Mouse (Mus musculus): ENCODE results near the gene Tex2. TPM values are rescaled to one million over a fixed set of nuclear protein-coding genes. Genes with fewer than 3 reads are reported as not detected.
"Not testable (repeated sequence)": the region's sequence is repeated elsewhere in the genome, so short reads cannot be mapped to it uniquely, and the experiment has no call there.

Tex2 gene
- total RNA-seq, 4 experiments from 2014 or later: 135 to 153 (median 142) TPM

GRCm38 (mm10) chr11:106580468-106580867, 32.8 kb downstream of the Tex2 start:
- no peak for DNase-seq (ENCODE audit: low spot score in 2 of 2)

DNA sequence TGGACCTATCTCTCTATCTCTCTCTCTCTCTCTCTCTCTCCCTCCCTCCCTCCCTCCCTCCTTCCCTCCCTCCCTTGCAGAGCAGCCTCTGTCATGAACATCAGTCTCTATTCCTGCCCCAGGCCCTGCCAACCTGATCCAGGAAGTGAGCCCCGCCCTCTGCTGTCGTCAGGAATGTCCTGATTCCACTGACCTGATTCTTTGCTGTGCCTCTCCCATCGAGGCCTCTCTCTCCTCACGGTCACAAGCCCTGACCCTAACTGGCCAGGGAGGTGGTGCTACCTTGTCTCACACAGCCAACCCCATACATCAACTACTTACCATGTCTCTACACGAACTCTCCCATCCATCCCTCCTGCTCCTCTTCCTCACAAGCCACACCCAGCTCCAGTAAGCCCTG, 33.3 kb downstream of the Tex2 start:
- no peak for DNase-seq (ENCODE audit: low spot score in 2 of 2)

DNA sequence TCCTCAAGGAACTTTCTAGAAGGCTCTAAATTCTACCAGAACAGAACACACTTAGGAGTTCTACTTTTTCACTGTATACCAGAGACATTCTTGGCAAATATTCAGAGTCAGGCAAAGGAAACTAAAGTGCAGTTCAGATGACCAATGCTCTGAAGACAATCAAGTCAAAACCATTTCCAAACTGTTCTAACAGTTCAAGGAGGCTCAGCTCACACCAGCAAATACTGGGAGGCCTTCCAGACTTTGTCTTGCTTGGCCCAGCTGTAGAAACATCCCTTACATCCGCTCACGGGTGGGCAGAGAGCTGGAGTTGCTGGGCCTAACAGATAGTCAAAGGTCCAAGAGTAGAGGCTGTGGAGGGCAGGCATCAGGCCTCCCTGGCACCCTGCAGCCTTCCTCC, 34.1 kb downstream of the Tex2 start:
- no peak for DNase-seq (ENCODE audit: low spot score in 2 of 2)

DNA sequence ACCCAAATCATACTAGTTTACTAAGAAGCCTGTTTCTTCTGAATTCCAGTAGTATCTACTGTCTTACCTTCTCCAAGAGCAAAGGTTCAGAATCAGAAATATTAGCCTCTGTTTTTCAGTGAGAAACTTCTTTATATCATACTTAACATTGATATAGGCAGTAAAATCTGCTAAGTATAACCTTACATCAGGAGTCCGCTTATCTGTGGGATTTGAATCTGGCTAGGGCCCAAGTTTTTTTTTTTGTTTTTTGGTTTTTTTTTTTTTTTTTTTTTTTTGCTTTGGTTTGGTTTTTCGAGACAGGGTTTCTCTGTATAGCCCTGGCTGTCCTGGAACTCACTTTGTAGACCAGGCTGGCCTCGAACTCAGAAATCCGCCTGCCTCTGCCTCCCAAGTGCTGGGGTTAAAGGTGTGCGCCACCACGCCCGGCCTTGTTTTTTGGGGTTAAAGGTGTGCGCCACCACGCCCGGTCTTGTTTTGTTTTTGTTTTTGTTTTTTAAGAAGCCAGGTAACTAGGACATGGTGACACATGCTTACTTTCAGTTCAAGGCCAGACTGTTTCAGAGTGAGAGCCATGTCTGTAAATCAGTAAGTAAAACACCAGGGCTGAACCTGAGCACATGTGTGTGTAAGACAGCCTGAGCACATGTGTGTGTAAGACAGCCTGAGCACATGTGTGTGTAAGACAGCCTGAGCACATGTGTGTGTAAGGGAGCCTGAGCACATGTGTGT, 35.4 kb downstream of the Tex2 start:
- not testable (repeated sequence) for DNase-seq (ENCODE audit: low spot score in 2 of 2)

DNA sequence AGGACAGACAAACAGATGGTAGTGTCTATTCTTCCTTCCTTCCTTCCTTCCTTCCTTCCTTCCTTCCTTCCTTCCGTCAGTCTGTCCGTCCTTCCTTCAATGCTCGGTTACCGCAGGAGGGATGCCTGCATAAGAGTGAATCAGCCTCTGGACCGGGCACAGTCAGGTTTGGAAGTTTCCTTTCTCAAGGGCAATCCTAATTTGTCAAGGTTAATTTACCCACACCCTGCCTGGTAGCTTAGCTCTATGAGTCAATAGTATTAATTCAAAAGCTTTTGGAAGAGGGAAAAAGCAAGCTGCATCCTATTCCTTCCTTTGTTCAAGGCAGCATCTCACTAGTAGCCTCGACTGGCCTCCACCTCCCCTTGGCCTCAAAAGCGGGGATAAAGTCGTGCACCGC, 38.8 kb downstream of the Tex2 start:
- DNase-seq (ENCODE audit: low spot score in 2 of 2): no peak

GRCm38 (mm10) chr11:106573476-106574240, 39.6 kb downstream of the Tex2 start:
- no peak for DNase-seq (ENCODE audit: low spot score in 2 of 2)

DNA sequence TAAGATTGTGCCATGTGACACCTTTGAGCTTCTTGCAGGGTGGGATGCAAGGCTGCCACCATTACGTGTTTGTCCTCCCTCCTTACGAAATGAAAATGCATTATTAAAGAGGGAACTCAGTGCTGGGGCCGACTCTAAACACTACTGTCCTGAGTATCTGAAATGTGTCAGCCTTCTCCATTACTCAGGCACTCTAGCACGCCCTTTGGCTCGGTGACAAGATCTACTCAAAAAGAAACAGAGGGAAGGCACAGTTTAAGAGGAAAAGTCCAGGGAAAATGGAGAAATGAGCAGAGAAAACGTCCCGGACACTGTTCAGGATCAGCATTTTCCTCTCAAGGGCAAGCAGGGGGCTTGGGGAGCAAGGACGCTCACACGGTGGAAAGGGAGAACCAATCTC, 40.3 kb downstream of the Tex2 start:
- DNase-seq (ENCODE audit: low spot score in 2 of 2): no peak

GRCm38 (mm10) chr11:106572020-106572782, 41.0 kb downstream of the Tex2 start:
- DNase-seq (ENCODE audit: low spot score in 2 of 2): peak; percentile 53 to 74

- no peak for DNase-seq (ENCODE audit: low spot score in 2 of 2)
Measured at GRCm38 (mm10) chr11:106571026-106571983, 41.9 kb downstream of the Tex2 start.

DNA sequence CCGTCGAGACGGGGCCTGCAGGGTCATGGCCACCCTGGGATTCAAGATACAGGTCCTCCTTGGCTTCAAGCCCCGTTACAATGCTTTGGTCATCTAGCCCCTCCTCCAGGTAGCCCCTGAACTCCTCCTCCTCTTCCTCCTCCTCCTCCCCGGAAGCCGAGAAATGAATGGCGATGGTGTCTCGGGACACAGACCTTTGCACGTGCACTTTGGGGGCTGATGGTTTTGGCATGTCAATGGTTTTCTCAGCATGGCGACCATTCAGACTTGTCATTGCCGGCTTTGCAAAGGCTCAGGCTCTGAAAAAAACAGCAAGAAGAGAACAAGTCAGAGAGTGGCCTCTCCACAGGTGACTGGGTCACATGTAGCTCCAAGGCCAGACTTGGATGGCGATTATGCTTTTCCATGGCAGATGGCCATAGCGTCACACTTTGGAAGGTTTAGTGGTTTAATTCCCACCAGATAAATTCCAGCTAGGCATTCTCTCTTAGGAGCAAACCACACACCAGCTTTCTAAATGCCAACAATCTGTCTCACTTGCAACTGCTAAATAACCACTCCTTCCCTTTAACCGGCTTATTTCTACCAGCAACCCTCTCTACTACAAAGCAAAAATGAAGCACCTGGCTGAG, 44.8 kb downstream of the Tex2 start:
- no peak for DNase-seq (ENCODE audit: low spot score in 2 of 2)

DNA sequence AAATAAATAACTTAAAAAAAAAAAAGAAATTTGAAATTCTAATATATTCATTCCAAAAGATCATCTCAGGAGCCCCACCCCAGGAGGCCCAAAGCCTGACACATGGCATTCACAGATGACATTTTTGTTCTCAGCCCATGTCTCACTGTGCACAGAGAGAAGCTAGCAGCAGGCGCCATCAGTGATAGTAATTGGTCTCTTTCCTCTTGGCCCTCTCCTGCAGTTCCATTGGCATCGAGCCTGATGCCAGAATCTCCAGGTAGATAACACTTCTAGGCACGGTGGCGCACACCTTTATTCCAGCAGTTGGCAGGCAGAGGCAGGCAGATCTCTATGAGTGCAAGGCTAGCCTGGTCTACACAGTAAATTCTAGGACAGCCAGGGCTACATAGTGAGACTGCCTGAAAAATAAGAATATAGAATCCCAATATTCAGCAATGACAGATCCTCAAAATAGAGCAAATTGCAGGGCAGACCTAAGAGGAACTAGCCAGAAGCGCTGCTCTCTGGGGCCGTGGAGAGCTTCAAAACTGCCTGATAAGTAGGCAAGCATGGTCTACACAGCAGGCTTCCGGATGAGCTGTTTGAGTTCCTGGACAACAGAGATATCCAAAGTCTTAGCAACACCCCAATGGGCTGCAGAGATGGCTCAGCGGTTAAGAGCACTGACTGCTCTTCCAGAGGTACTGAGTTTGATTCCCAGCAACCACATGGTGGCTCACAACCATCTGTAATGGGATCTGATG, 47.0 kb downstream of the Tex2 start:
- peak in 1 of 2 experiments; percentile 40 for DNase-seq (ENCODE audit: low spot score in 2 of 2)

DNA sequence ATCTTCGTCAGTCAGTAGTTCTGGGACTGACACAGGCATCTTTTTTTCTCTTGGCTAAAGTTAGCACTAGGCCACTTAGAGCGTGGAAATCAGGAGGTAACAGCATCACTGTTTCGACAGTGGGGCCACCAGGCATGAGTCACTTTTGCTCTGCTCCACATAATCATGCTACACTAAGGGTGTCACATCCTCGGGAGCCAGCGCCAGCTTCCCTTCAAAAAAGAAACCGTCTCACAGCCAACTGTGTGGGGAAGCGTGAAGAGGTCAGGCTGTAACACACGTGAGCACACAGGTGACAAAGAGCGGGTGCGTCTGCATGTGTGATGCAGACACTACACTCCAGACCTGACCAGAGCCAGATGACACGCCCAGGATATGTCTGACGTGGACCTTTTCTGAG, 49.0 kb downstream of the Tex2 start:
- peak; percentile 46 to 48 for DNase-seq (ENCODE audit: low spot score in 2 of 2)

DNA sequence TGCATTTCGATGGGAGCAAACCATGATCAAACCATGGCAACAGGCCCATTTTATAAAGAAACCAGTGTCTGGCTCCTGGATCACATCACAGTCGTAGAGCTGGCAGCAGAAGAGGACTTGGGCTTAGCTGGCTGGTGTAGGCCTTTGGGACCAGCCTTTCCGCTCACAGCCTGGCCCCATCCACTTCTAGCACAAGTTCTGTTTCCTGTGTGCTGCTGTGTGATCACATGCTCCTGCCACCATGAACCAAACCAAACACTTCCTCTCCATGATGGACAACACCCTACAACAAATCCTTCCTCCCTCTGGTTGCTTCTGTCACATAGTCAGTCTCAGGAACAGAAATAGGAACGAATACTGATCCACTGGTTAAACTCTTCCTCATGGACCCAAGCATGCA, 50.5 kb downstream of the Tex2 start:
- no peak for DNase-seq (ENCODE audit: low spot score in 2 of 2)

DNA sequence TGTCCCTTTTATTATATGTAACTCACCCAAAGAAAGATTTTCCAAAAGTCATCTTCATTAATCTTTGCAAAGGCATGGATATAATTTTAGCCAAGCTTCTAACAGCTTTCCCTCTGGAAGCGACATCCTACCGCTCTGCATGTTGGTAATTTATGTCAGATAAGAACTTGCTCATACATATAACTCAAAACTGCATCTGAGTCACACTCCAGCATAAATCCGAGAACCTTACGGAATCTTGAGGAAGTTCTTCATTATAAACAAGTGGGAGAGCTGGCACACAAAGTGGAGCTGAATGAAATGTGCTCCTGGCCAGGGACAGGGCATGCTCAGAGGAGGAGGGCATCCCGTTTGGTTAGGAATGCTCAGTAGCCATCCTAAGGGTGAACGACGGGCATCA, 53.5 kb downstream of the Tex2 start:
- DNase-seq (ENCODE audit: low spot score in 2 of 2): no peak

- no peak for DNase-seq (ENCODE audit: low spot score in 2 of 2)
Measured at GRCm38 (mm10) chr11:106558008-106558407, 55.2 kb downstream of the Tex2 start.

DNA sequence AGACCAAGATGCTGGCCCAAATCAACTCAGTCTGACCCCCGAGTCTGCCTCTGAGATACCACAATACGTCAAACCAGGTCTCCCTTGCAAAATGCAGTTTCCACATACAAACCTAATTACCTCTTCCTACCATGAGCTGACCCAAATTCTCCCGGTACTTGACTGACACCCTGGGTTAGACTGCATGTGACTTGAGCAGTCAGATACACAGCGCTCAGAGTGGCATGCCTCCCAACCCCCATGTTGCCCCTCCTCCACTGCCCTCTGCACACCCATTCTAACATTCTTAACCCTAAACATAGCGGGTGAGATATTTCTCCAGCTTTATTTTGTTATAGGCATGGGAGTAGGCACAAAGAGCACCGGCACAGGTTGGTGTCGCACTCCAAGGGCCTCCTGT, 55.8 kb downstream of the Tex2 start:
- no peak for DNase-seq (ENCODE audit: low spot score in 2 of 2)

- no peak for DNase-seq (ENCODE audit: low spot score in 2 of 2)
Measured at GRCm38 (mm10) chr11:106556689-106557088, 56.5 kb downstream of the Tex2 start.

- DNase-seq (ENCODE audit: low spot score in 2 of 2): no peak
Measured at GRCm38 (mm10) chr11:106555805-106556615, 57.2 kb downstream of the Tex2 start.

GRCm38 (mm10) chr11:106550398-106550797, 62.8 kb downstream of the Tex2 start:
- no peak for DNase-seq (ENCODE audit: low spot score in 2 of 2)
